Mouse (Mus musculus) B cell, adult 2 months (primary cell): ENCODE measurements at regions not wholly inside any gene's neighbourhood (a gene's known extent, or its start where the extent isn't known, plus 50 kb on each side); places are given as distances from the start of the nearest gene placed in this dataset.
"Not testable (repeated sequence)": the region's sequence is repeated elsewhere in the genome, so short reads cannot be mapped to it uniquely, and the experiment has no call there.

Source experiments
- DNase-seq, 2 experiments: peaks; one replicate each; pipeline ENCODE4 v3.0.0; 2022

GRCm38 (mm10) chr10:96188168-96188567, 51.8 kb downstream of the Gm5426 start:
- DNase-seq = no peak

- no peak for DNase-seq
Observed at GRCm38 (mm10) chr10:96190168-96190987, 54.0 kb downstream of the Gm5426 start.

DNA sequence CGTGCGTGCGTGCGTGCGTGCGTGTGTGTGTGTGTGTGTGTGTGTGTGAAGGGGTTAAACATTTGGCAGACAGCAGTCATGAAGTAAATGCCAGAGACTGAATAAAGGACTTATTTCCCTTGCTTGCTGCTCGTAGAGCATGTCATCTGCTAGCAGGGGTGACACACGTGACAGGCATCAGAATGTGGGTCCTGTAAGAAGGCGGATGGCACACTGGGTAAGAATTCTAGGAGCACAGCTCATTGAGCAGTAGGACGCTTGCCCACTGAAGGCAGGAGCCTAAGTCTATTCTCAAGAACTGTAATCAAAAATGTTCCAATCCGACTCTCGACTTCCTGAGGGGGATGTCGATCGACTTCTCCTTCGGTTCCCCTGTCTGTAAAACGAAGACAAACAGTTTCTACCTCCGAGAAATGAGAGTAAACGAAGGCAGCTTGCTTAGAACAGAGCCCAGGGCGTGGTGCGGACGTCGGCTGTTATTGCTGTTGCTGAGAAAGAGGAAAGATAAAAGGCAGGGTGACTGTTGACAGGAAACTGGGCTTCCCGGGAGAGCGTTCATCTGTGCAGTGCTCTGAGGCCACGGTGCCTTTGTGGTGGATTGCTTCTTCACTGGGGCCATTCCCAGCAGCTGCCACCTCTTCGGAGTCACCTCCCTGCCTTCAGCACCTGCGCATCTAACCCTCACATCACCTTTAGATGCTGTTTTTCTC, 64.7 kb downstream of the Gm5426 start:
- peak; percentile 62 to 65 for DNase-seq

DNA sequence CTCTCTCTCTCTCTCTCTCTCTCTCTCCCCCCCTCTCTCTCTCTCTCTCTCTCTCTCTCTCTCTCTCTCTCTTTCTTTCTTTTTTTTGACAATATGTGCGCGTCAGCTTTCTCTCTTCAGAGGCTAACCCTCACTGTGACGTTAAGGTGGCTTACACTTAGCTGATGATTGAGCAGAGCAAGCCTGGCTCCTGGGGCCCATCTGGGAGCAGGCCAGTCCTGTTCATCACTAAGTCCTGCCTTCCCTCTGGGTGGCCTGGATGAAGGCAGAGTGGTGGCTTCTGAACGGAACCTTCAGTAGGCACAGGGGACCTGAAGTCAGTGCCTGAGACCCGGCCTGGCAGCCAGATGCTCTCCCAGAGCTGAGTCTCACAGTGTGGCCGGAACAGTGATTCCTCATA, 65.5 kb downstream of the Gm5426 start:
- DNase-seq = peak in 1 of 2 experiments; percentile 9

- no peak for DNase-seq
Observed at GRCm38 (mm10) chr10:96202871-96203270, 66.5 kb downstream of the Gm5426 start.

- DNase-seq = no peak
Observed at GRCm38 (mm10) chr10:96204198-96204597, 67.8 kb downstream of the Gm5426 start.

DNA sequence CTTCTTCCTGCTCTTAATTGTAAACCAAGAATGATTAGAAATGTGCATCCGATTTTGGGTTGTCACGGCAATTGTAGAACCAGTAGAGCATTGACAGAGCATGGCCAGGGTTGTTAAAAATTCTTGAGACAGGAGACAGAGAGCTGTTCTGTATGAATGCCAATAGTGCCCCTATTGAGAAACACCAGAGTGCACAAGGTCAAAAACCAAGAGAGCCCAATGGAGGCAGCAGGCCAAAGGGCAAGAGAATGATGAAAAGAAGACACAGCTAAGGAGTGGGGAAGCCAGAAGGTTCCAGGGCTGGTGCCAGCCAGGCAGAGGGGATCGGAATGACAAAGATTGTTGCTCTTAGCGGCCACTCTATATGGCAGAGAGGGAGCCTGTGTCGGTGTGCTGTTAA, 72.8 kb downstream of the Gm5426 start:
- no peak for DNase-seq

DNA sequence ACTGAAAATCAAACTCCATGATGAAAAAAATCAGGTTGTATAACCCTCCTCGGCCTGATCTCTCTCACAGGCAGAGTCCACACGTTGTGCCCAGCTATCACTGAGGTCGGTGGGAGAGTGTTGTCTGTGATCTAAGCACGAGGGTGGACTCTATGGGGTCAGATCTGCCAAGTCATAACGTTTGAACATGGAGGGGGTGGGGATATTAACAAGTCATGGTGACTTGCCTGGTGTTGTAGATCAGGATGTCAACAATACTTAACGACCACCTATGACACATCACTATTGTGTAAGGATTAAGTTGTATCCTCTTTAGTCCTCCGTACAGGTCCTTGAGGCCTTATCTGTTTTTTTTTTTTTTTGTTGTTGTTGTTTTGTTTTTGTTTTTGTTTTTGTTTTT, 74.8 kb downstream of the Gm5426 start:
- no peak for DNase-seq

- peak; percentile 84 to 86 for DNase-seq
Observed at GRCm38 (mm10) chr10:96213876-96214275, 77.5 kb downstream of the Gm5426 start.

- no peak for DNase-seq
Observed at GRCm38 (mm10) chr10:96214285-96214684, 77.9 kb downstream of the Gm5426 start.

DNA sequence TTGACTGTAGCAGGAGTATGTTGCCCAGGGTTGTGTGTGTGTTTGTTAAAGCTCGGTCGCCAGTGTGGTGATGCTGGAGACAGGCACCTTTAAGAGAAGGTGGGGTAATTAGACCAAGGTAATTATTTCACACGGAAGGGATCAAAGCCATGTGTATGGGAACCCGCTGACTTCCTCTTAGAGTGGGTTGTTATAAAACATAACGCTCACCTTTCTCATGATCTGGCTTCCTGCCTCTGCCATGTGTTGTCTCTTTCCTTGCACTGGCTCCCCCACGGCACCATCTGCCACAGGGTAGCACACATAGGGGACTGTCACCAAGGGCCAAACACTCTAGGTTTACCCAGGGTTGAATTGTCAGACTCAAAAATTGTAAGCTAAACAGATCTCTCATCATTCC, 78.5 kb downstream of the Gm5426 start:
- DNase-seq = peak; percentile 39 to 42

- DNase-seq = no peak
Observed at GRCm38 (mm10) chr10:96220731-96221130, 84.3 kb downstream of the Gm5426 start.

DNA sequence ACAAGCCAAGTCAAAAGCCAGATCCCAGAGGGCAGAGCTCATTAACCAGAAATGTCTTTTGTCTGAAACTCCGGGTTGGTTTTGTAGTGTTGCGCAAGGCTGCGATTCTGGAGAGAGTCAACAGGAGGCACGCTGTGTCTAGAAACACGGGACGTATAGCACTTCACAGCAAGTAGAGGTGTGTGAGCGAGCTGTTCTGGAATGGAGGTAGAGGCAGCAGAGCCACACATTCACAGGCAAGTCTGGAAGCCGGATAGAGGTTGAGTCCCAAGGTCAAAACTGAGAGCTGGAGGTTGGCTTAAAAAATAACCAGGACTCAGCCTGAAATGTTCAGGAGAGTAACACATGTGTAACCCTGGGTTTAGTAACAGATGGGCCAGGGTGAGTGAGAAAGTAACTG, 94.0 kb downstream of the Gm5426 start:
- peak; percentile 18 to 34 for DNase-seq

GRCm38 (mm10) chr10:96231309-96231708, 94.9 kb downstream of the Gm5426 start:
- no peak for DNase-seq

- DNase-seq = no peak
Observed at GRCm38 (mm10) chr10:96232889-96233288, 96.5 kb downstream of the Gm5426 start.

GRCm38 (mm10) chr10:96234564-96235412, 98.4 kb downstream of the Gm5426 start:
- DNase-seq = no peak

DNA sequence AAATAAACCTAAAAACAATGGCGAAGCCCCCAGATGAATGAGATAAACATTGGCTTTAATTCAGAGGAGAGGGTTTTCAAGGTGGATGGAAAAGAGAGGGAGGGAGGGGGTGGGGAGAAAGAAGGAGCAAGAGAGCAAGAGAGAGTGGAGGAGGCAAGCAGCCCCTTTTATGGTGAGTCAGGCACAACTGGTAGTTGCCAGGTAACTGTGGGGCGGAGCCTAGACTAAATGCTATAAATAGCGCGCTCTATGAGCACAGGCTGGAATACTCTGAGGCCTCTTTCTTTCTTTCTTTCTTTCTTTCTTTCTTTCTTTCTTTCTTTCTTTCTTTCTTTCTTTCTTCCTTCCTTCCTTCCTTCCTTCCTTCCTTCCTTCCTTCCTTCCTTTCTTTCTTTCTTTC, 99.6 kb downstream of the Gm5426 start:
- not testable (repeated sequence) for DNase-seq

DNA sequence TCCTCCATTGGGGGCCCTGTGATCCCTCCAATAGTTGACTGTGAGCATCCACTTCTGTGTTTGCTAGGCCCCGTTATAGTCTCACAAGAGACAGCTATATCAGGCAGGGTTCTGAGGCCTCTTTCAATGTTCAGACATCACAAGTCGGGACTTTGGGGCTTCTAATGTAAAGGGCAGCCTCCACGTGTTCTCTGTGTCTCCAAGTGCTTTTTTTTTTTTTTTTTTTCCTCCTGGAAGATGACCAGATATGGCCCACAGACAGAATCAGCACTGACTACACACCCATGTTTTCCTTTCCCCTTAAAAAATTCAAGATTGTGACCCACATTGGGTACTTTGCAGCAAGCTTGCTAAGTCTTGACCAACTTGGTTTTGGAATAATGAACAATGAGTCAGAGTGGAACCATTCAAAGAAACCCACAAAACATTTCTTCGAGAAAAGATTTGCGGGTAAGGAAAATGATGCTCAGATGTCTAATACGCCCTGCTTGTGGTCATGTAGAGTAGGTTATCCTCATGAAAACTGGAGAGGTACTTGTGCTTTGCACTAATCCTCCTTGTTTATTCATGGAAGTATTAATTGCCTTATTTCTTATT, 100.5 kb downstream of the Gm5426 start:
- no peak for DNase-seq

- DNase-seq = no peak
Observed at GRCm38 (mm10) chr10:96237572-96238130, 101.2 kb downstream of the Gm5426 start.

GRCm38 (mm10) chr10:96238251-96238650, 101.8 kb downstream of the Gm5426 start:
- DNase-seq = no peak

GRCm38 (mm10) chr10:96238850-96239249, 102.4 kb downstream of the Gm5426 start:
- DNase-seq = no peak

DNA sequence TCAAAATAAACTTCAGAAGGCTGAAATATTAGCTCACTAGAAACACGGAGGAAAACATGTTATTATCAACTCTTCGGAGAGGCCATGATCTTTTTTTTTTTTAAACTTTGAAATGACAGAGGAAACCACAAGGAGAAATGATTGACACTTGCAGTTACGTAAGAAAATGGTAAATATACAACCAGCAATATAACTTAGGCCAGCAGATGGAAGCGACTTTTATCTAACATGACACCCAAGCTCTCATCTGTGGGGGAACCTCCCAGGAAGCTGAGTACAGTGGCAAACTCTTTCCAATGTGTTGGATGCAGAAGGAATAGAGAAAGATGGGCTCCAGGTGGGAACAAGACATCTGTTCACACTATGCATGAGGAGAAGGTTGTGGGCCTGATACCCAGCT, 104.2 kb downstream of the Gm5426 start:
- no peak for DNase-seq

DNA sequence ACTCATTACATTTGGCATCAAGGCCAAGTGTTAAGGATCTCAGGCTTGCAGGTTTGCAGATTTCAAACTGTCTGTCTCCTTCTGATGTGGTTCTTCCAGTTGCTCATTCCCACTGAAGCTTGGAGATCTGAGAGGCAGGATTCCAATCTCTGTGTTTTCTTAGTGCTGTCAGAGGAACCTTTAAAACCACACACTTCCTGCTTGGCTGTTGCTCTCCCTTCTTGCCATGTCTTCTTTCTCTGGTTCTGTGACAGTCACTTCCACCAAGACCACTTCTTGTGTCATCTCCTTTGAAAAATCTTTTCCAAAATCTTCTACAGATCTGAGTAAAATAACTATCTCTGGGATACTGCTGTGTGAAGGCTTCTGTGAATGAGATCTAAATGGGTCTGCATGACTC, 117.3 kb downstream of the Gm5426 start:
- no peak for DNase-seq
